Mouse (Mus musculus): Measurements from ENCODE around the gene Pde10a. TPM values are rescaled to one million over a fixed set of nuclear protein-coding genes. Genes with fewer than 3 reads are reported as not detected.

The Pde10a gene
- polyA plus RNA-seq, 1 experiment from 2014 or later = 12.7 TPM

DNA sequence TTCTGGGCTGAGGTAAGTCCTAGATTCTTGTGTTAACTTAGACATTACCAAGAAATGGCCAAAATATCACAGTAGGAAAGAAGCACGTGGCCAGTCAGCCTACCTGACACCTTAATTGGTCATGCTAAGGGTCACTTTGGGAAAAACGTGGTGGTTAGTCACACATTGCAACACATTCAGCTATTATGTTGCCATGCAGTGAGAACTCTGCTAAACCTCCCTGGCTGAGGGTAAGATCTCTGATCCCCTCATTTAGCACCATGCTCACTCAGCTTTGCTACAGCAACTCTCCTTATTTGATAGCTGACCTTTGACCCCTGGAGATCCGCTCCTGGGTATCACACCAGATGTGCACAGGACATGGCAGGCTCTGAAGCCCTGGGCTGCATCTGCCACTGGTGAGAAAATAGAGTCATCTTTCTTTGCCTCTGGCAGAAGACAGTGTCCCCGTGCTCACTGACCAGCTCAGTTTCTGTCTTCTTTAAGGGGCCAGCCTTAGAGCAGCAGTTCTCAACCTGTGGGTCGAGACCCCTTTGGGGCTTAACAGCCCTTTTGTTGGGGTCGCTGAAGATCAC lies 449.7 kb downstream of the Pde10a start:
- Histone ChIP-seq H3K4me1 (replicated peaks) (peaks cover 26% of the 10 kb centered on the region), H3K9me3 (no peaks in the 10 kb centered on the region), H3K27me3 (no peaks in the 10 kb centered on the region), H3K36me3 (peaks cover 43% of the 10 kb centered on the region), H3K9ac (replicated peaks) (no peak overlapping the region), H3K4me3 (replicated peaks) (no peak overlapping the region), H3K4me2 (replicated peaks) (no peak overlapping the region), H3K27ac (no peak overlapping the region)
- no peak for ATAC-seq
- WGBS = 45% methylated on average over 6 of the region's 6 CpGs

DNA sequence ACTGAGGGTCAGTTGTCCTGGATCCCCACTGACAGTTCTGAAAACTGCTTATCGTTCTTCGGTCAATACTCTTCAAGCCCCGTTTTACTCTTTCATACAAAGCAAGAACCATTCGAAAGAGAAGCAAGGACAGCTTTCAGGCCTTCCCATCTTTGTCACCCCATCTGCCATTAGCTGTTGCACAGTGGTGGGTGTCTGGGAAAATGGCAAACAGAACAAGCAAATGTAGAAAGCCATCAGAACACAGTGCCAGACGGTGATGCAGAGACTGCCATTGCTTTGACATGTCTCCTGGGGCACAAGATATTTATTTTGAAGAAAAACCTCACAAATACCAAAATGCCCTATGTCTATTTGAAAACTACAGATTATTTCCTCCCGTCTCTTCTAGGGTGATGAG lies 451.6 kb downstream of the Pde10a start:
- peaks cover 21% of the 10 kb centered on the region for H3K4me1 ChIP-seq (replicated peaks)
- H3K36me3 ChIP-seq = peaks cover 50% of the 10 kb centered on the region
- no peak overlapping the region for H3K9ac ChIP-seq (replicated peaks)
- H3K4me2 ChIP-seq (replicated peaks) = no peak overlapping the region
- no peaks in the 10 kb centered on the region for H3K27me3 ChIP-seq
- H3K9me3 ChIP-seq = no peaks in the 10 kb centered on the region
- no peak overlapping the region for H3K4me3 ChIP-seq (replicated peaks)
- H3K27ac ChIP-seq = no peak overlapping the region
- ATAC-seq = no peak
- WGBS = 90% methylated on average over 6 of the region's 6 CpGs

DNA sequence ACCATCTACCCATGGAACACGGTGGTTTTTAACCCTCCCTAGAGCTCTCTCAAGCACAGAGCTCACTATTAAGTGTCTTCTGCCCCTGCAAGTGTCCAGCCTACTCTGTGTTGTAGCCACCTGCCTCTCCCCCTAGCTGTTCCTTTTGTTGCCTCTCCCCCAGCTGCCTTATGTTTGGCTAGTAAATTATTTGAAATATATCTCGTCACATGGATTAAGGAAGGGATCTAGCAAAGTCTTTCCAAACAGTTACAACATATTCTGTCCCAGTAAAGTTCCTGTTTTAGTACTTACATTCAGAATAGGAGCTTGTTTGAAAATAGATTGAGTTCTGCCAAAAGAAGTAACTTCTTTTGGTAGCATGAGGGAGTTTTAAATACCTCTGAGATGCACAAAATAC lies 452.1 kb downstream of the Pde10a start:
- Histone ChIP-seq H3K36me3 (peaks cover 56% of the 10 kb centered on the region), H3K9ac (replicated peaks) (no peak overlapping the region), H3K4me1 (replicated peaks) (peaks cover 16% of the 10 kb centered on the region), H3K4me3 (replicated peaks) (no peak overlapping the region), H3K27ac (no peak overlapping the region), H3K9me3 (no peaks in the 10 kb centered on the region), H3K27me3 (no peaks in the 10 kb centered on the region), H3K4me2 (replicated peaks) (no peak overlapping the region)
- no peak for ATAC-seq
- WGBS = 87% methylated on average over 2 of the region's 2 CpGs

DNA sequence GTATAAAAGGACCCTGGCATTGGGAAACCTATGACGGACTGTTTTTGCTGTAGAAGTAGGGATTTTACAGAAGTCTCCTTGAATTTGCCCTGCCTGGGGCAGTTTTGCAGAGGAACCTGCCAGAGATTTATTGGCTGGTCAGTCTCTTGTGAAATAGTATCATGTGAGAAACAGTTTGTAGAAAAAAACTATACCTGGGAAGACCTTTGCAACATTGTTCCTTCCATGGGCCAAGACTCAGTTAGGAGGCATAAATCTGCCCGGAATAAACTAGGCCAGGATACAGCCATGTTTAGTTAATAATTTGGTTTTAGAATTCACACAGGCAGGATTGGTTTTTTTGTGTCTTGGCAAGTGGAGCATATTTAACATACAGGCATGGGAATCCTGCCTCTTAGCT lies 458.4 kb downstream of the Pde10a start:
- WGBS = 85% methylated on average over 2 of the region's 2 CpGs
- Histone ChIP-seq H3K4me2 (replicated peaks) (no peak overlapping the region), H3K9ac (replicated peaks) (no peak overlapping the region), H3K4me3 (replicated peaks) (no peak overlapping the region), H3K4me1 (replicated peaks) (peaks cover 7% of the 10 kb centered on the region), H3K27ac (no peak overlapping the region), H3K27me3 (no peaks in the 10 kb centered on the region), H3K9me3 (no peaks in the 10 kb centered on the region), H3K36me3 (peaks cover 42% of the 10 kb centered on the region)
- no peak for ATAC-seq

DNA sequence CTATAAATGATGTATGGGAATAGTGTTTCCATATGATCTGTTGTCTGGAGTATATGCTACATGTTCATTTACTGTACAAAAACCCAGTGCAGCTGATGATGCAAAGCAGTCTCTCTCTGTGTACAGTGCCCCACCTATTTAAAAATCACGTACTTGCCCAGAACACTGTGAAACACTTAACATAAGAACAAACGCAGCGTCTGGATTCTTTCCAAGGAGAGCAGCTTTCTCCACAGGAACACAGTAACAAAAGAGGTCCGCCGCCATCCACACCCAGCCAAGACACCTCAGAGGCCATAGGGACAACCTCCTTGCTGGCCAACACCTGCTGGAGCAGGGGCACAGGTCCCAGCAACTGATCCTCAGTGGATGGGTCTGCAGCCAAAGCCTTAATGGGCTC lies 460.5 kb downstream of the Pde10a start:
- H3K4me3 ChIP-seq (replicated peaks) = no peak overlapping the region
- H3K9me3 ChIP-seq = no peaks in the 10 kb centered on the region
- H3K27ac ChIP-seq = no peak overlapping the region
- H3K4me2 ChIP-seq (replicated peaks) = no peak overlapping the region
- H3K4me1 ChIP-seq (replicated peaks) = peaks cover 15% of the 10 kb centered on the region
- no peaks in the 10 kb centered on the region for H3K27me3 ChIP-seq
- WGBS = 63% methylated on average over 5 of the region's 5 CpGs
- H3K36me3 ChIP-seq = peaks cover 27% of the 10 kb centered on the region
- no peak overlapping the region for H3K9ac ChIP-seq (replicated peaks)
- no peak for ATAC-seq

DNA sequence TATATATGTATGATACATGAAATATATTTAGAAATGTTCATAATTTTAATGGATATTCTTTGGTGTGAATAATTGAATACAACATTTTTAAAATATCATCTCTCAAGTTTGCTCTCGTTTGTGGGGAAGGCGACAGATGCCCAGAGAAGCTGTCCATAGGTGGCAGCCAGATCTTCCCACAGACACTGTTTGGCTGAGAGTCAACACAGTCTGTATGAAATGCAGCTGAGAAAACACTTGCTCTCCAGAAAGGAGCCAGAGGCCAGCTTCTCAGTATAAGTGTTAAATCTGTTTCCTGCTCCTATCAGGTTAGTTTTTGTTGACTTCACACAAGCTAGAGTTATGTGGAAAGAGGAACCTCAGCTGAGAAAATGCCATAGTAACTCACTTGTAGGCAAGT lies 461.4 kb downstream of the Pde10a start:
- Histone ChIP-seq H3K27ac (no peak overlapping the region), H3K9ac (replicated peaks) (no peak overlapping the region), H3K36me3 (peaks cover 19% of the 10 kb centered on the region), H3K4me1 (replicated peaks) (peaks cover 21% of the 10 kb centered on the region), H3K4me3 (replicated peaks) (no peak overlapping the region), H3K9me3 (no peaks in the 10 kb centered on the region), H3K27me3 (no peaks in the 10 kb centered on the region), H3K4me2 (replicated peaks) (no peak overlapping the region)
- 77% methylated on average over 2 of the region's 2 CpGs for WGBS
- ATAC-seq = no peak

DNA sequence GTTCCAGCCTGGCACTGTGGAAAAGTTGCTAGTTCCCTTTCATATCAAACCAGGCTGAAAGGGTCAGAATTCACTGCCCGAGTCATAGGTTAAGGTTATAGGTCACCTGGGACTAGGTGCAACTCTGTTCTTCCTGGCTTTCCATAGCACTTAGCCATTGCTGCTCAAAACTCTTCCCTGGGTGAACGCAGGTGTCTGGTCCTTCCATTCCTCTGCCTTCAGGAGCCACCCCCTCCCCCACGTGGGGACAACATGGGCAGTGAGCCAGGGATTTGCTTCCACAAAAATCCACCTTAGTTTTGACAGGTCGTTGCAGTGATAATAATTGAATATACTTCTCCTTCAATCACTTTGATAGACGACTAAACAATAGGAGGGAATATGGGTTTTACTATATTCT lies 462.2 kb downstream of the Pde10a start:
- H3K27me3 ChIP-seq = no peaks in the 10 kb centered on the region
- no peak overlapping the region for H3K27ac ChIP-seq
- no peak overlapping the region for H3K4me3 ChIP-seq (replicated peaks)
- H3K9me3 ChIP-seq = no peaks in the 10 kb centered on the region
- ATAC-seq = no peak
- no peak overlapping the region for H3K9ac ChIP-seq (replicated peaks)
- peaks cover 21% of the 10 kb centered on the region for H3K4me1 ChIP-seq (replicated peaks)
- 83% methylated on average over 5 of the region's 5 CpGs for WGBS
- H3K4me2 ChIP-seq (replicated peaks) = no peak overlapping the region
- peaks cover 15% of the 10 kb centered on the region for H3K36me3 ChIP-seq

DNA sequence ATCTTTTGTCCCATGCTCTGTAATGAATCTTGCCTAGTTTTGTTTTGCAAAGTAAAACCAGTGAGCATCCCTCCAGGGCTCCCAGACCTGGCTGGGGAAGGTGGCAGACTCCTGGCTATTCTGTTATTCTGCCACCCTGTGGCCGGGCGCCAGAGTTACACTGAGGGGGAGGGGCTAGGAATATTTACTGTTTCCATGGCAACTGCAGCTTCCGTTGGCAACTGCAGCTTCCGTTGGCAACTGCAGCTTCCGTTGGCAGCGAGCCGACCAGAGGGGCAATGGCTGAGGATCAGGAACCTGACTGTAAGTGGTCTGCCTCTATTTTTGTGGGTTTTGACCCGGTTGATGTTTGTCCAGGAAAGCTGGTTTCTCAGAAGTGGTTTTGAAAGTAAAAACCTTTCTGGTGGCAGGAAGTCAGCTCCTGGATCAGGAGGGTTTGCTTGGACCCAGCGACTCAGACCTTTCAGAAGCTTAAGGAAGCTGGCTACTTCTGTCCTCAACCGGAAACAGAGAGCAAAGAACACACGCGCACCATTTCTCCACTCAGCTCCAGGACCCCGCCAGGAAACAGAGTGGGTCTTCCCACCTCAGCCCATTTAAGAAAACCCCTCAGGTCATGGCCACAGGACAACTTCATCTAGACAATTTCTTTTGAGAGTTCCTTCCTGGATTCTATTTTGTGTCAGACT lies 463.1 kb downstream of the Pde10a start, which contains the start of gene 1700010I14Rik:
1700010I14Rik (plus strand) TSS at position 215 of the 689 bp plus-strand sequence.
- peak; percentile 78 for ATAC-seq
- peak within 1 kb of the TSS; percentile 61 for H3K4me2 ChIP-seq (replicated peaks)
- no peaks in the 10 kb centered on the region for H3K27me3 ChIP-seq
- peak within 1 kb of the TSS; percentile 45 for H3K4me3 ChIP-seq (replicated peaks)
- H3K9ac ChIP-seq (replicated peaks) = peak within 1 kb of the TSS; percentile 50; the same call in 1 of the 2 replicates
- peaks cover 13% of the 10 kb centered on the region; the same call in 1 of the 2 replicates for H3K36me3 ChIP-seq
- WGBS = 3% methylated on average over 13 of the region's 13 CpGs
- H3K4me1 ChIP-seq (replicated peaks) = peaks cover 21% of the 10 kb centered on the region
- H3K9me3 ChIP-seq = no peaks in the 10 kb centered on the region
- H3K27ac ChIP-seq = no peak within 1 kb of the TSS

DNA sequence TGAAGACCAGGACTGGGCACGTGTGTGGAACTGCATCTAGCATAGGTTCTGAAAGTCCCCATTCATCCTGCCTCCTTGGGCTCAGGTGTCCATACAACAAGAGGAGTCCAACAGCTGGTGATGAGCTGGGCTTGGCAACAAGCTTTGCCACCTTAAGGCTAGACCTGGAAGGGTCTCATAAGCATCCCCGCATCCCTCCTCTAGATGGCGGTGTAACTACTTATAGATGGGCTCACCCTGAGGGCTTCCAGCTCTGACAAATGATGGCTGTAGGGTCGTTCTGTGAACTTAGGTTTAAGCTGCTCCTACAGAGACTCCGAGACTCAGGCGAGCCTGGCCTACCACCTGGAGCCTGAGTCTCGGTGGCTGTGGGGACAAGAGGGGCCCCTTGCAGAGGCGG lies 466.0 kb downstream of the Pde10a start:
- H3K4me1 ChIP-seq (replicated peaks) = peaks cover 21% of the 10 kb centered on the region
- H3K27ac ChIP-seq = no peak overlapping the region
- H3K9ac ChIP-seq (replicated peaks) = no peak overlapping the region
- H3K9me3 ChIP-seq = no peaks in the 10 kb centered on the region
- no peaks in the 10 kb centered on the region for H3K27me3 ChIP-seq
- 0 out of 2 replicates have a peak, but pooled peaks have one; percentile 14 for ATAC-seq
- no peak overlapping the region for H3K4me2 ChIP-seq (replicated peaks)
- no peak overlapping the region for H3K4me3 ChIP-seq (replicated peaks)
- 29% methylated on average over 8 of the region's 8 CpGs for WGBS
- H3K36me3 ChIP-seq = peaks cover 26% of the 10 kb centered on the region

DNA sequence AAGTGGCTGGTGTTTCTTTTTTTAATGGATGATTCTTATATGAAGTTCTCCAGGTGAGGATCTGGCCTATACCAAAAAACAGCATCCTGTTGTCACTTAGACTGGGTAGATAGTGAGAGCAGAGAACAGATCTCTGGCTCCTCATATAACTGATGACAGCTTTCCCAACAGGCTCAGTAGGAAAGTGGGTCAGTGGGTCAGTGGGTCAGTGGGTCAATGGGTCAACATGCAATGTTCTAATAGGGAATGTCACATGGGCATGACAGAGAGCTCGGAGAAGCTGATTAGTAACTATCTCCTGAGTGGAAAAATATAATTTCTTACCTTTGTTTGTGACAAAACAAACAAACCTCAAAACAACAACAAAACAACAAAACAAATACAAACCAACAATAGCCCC lies 470.2 kb downstream of the Pde10a start:
- Histone ChIP-seq H3K9ac (replicated peaks) (no peak overlapping the region), H3K4me3 (replicated peaks) (no peak overlapping the region), H3K36me3 (peaks cover 31% of the 10 kb centered on the region), H3K9me3 (0 out of 2 replicates have a peak, but pooled peaks cover 5% of the 10 kb centered on the region), H3K27me3 (no peaks in the 10 kb centered on the region), H3K27ac (no peak overlapping the region), H3K4me2 (replicated peaks) (no peak overlapping the region), H3K4me1 (replicated peaks) (peaks cover 6% of the 10 kb centered on the region)
- 83% methylated on average over 1 of the region's 1 CpGs for WGBS
- ATAC-seq = no peak

DNA sequence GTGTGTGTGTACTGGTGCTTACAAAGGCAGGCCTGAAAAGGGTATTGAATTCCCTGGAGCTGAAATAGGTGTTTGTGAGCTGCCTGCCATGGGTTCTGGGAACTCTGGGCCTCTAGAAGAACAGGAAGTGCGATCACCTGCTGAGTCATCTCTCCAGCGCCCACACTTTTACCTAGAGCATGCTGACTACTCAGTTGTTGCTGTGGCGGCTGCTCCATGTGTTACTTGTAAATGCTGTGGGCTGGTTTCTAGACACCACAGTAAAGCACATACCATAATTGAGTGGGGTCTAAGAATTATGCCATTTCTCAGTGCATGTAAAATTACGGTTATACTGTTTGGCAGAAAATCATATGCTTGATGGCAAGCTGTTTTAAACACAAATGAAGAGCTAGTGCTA lies 477.3 kb downstream of the Pde10a start:
- H3K4me2 ChIP-seq (replicated peaks) = no peak overlapping the region

DNA sequence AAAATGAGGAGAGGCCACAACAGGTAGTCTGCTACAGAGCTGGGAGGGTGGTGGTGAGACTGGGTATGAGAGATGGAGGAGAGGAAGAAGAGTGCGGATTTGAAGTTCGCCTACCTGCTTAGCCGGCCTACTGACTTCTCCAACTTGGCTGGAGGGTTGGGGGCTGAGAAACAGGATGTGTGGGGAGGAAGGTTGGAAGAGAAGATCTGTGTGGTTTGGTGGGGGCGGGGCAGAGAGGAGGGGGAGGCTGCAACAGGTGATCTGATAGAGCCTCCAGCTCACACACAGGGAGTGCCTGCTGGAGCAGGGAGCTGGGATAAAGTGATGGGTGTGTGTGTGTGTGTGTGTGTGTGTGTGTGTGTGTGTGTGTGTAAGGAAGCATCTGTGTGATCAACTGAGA lies 479.3 kb downstream of the Pde10a start:
- H3K4me2 ChIP-seq (replicated peaks) = no peak overlapping the region
- no peak overlapping the region for H3K27ac ChIP-seq
- H3K36me3 ChIP-seq = peaks cover 7% of the 10 kb centered on the region
- H3K4me1 ChIP-seq (replicated peaks) = no peaks in the 10 kb centered on the region
- H3K9me3 ChIP-seq = 0 out of 2 replicates have a peak, but pooled peaks cover 6% of the 10 kb centered on the region
- ATAC-seq = no peak
- H3K9ac ChIP-seq (replicated peaks) = no peak overlapping the region
- H3K4me3 ChIP-seq (replicated peaks) = no peak overlapping the region
- H3K27me3 ChIP-seq = no peaks in the 10 kb centered on the region
- 92% methylated on average over 4 of the region's 4 CpGs for WGBS

More for the DNA sequence above, 477.3 kb downstream of the Pde10a start:
- H3K9me3 ChIP-seq = 0 out of 2 replicates have a peak, but pooled peaks cover 6% of the 10 kb centered on the region
- no peak overlapping the region for H3K9ac ChIP-seq (replicated peaks)
- H3K27me3 ChIP-seq = no peaks in the 10 kb centered on the region
- H3K27ac ChIP-seq = no peak overlapping the region
- H3K4me1 ChIP-seq (replicated peaks) = no peaks in the 10 kb centered on the region
- 82% methylated on average over 4 of the region's 4 CpGs for WGBS
- no peak overlapping the region for H3K4me3 ChIP-seq (replicated peaks)
- H3K36me3 ChIP-seq = peaks cover 7% of the 10 kb centered on the region
- ATAC-seq = no peak
